Mouse (Mus musculus) mouse trophoblast stem cell (cell line): ENCODE data around the gene Hist1h2bf.
"Not testable (repeated sequence)": the region's sequence is repeated elsewhere in the genome, so short reads cannot be mapped to it uniquely, and the experiment has no call there.

ENCODE experiments used
- in situ Hi-C, 2 experiments: fragments of 300-500 bp; cut with MseI, MboI; formaldehyde crosslinking; loops; 2 replicates in 1 of 2; 3 replicates in 1 of 2; pipeline ENCODE4 v1.15.1; 2025

Gene Hist1h2bf

DNA sequence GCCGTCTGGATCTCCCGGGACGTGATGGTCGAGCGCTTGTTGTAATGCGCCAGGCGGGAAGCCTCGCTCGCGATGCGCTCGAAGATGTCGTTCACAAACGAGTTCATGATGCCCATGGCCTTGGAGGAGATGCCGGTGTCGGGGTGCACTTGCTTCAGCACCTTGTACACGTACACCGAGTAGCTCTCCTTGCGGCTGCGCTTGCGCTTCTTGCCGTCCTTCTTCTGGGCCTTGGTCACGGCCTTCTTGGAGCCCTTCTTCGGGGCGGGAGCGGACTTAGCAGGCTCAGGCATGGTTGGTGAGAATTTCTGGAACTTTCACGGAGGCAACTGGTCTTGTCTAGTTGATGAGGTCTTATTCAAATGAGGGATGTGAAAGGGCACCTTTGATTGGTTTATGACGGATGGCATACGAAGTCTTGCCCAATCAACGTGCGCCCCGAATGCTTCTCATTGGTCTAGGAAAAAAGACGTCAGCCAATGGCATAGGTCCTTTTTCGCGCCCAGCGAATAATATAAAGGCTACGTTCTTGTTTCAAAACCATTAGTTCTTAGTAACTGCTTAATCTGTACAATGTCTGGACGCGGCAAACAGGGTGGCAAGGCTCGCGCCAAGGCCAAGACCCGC is at the start of gene Hist1h2bf, which contains the start of gene Hist1h2ad:
Gene Hist1h2bf, minus strand, starts transcription at position 299 of the 627 bp plus-strand sequence.
Gene Hist1h2ad, plus strand, starts transcription at position 484 of the 627 bp plus-strand sequence.
- in situ Hi-C loops, result not testable (repeated sequence)

- in situ Hi-C loops, result loop anchor here in 1 of 2 experiments (10.0 kb wide), 1 partner anchor 52 kb away; no protein-coding TSS in a partner anchor
Observed at GRCm38 (mm10) chr13:23622861-23623450, 49.0 kb upstream of the Hist1h2bf start.

- in situ Hi-C loops, result loop anchor here in 1 of 2 experiments (10.0 kb wide), 1 partner anchor 53 kb away; no protein-coding TSS in a partner anchor
Observed at GRCm38 (mm10) chr13:23622175-23622671, 48.2 kb upstream of the Hist1h2bf start, which contains the start of gene Hist1h1e. TSS of gene Hist1h1e (minus strand) at chr13:23622558.

- in situ Hi-C loops, result loop anchor here in 1 of 2 experiments (10.0 kb wide), 1 partner anchor 53 kb away; no protein-coding TSS in a partner anchor
Observed at GRCm38 (mm10) chr13:23621532-23622174, 47.7 kb upstream of the Hist1h2bf start.

DNA sequence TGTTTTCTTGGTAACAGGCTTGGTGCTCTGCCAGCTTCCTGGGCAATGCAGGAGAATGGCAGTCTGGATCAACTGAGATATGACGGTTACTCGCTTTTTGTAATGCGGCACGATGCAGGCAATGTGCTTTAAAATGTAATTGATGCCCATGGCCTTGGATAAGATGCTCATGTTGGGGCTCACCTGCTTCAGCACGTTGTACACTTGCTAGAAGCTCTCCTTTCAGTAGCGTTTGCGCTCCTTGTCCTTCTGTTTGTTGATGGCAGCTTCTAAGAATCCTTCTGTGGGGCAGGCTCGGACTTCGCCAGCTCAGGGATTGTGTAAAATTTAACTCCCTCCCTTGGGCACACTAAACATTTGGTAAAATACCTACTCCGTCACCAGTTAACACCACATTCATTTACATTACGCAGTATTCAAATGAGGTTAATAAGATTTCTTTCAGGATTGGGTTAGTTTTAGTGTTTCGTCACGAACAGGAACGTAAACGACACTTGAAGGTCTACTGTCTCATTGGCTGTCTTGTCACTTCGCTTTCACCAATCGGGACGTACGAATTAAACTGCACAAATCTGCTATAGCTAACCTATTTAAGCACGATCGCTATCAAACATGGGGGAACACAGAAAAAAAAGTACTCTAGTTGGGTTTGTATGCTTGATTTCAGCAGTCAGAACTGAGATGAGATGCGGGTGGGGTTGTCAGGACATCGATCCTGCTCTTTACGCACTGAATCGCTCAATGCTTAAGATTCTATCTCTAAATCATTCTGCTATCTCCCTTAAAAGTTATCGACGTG is 46.9 kb upstream of the Hist1h2bf start, which contains the start of gene Hist1h2be:
Gene Hist1h2be, minus strand, starts transcription at position 392 of the 799 bp plus-strand sequence.
- in situ Hi-C loops, result loop anchor here in 1 of 2 experiments (10.0 kb wide), 1 partner anchor 54 kb away; no protein-coding TSS in a partner anchor

DNA sequence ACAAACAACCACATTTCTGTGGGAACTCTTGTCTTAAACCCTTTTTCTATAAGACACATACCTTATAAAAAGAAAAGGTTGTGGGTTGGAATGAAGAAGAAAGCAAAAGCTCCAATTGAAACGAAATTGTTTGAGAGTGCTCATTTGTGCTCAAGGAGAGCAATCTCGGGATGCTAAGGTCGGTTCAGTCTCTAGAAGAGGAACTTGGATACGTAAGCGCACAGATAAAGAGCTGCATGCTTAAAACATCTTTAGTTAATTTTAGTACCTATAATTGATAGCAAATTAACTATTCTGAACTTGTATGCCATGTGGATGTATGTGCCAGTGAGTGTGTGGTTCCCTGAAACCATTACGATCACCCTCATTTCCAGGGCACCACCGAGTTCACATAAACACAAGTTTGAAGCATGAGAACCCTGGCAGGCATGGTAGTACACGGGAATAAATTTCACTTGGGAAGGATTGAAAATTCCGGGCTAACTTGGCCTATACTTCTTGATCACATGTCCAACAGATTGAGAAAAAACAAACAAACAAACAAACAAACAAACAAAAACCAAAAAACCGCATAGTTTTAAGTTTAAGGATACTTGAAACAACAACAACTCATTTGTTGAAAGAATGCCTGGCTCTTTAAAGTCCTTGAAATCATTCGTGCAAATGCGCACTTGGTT is 46.2 kb upstream of the Hist1h2bf start:
- in situ Hi-C loops, result loop anchor here in 1 of 2 experiments (10.0 kb wide), 1 partner anchor 55 kb away; no protein-coding TSS in a partner anchor

DNA sequence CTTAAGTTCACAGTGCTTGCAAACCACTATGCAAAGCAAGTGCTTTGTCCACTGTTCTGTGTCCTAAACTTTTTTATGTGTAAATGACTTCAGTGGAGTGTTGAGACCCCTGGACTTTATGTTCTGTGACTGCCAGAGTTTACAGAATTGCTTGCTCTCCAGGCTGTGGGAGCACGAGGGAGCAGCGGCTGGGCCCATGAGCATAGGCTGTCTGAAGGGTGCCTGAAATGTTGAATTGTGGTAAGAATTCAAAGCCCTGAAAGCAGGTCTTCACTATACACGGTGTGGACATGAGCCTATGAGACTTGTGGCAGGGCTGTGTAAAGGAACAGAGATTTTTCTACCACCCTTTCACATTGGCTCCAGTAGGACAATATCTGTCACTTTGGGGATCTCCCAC is 37.6 kb upstream of the Hist1h2bf start:
- in situ Hi-C loops, result no loop called here

DNA sequence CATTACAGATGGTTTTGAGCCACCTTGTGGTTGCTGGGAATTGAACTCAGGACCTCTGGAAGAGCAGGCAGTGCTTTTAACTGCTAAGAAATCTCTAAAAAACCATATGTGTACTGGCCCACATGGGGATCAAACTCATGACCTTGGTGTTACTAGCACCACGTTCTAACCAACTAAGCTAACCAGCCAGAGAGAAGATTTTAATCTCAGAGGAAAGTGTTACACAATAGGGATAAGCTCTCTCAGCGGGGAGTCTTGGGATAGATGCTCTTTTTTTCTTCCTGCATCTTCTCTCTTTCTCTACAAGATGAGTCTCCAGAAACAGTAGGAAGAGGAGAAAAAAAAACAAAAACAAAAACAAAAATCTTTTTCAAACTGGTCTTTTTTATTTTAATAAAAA is 36.4 kb upstream of the Hist1h2bf start:
- in situ Hi-C loops, result no loop called here

- in situ Hi-C loops, result no loop called here
Observed at GRCm38 (mm10) chr13:23609844-23610243, 35.8 kb upstream of the Hist1h2bf start.

DNA sequence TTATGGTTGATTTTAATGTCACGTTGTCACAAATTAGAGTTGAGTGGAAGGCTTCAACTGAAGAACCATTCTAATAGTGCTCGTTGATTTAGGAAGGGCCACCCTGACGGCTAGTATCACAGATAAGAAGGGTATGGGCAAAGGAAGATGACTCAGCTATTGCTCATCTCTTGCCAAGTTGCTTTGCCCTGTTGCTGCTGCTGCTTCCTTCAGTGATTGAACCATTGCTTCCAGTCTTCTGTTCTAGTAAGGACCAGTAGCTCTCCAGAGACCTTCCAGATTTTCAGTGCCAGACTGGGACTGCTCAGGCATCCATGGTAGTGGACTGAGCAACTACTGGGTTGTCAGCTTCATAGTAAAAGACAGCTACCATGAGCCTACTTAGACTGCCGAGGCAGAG is 35.2 kb upstream of the Hist1h2bf start:
- in situ Hi-C loops, result no loop called here

DNA sequence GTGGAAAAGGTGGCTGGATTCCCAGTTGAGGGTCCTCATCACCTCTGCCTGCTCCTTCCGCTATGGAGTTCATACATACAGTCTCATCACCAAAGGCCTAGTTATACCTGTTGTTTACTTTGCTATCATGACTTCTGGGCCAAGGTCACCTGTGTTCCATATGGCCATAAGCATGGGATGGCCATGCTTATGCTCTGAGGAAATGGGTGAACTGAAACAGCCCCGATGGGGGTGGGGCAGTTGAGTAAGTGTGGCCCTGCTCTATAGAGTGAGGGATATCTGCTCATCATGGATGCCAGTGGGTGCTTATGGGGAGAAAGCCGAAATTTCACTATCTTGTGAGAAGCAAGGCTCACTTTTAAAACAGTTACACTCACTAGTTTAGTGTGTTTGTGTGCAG is 31.1 kb upstream of the Hist1h2bf start:
- in situ Hi-C loops, result no loop called here

GRCm38 (mm10) chr13:23604452-23604851 is 30.5 kb upstream of the Hist1h2bf start:
- in situ Hi-C loops, result no loop called here

GRCm38 (mm10) chr13:23603182-23603699 is 29.2 kb upstream of the Hist1h2bf start:
- in situ Hi-C loops, result no loop called here

- in situ Hi-C loops, result no loop called here
Observed at GRCm38 (mm10) chr13:23597957-23598356, 24.0 kb upstream of the Hist1h2bf start.

- in situ Hi-C loops, result no loop called here
Observed at GRCm38 (mm10) chr13:23595622-23596372, 21.8 kb upstream of the Hist1h2bf start.

DNA sequence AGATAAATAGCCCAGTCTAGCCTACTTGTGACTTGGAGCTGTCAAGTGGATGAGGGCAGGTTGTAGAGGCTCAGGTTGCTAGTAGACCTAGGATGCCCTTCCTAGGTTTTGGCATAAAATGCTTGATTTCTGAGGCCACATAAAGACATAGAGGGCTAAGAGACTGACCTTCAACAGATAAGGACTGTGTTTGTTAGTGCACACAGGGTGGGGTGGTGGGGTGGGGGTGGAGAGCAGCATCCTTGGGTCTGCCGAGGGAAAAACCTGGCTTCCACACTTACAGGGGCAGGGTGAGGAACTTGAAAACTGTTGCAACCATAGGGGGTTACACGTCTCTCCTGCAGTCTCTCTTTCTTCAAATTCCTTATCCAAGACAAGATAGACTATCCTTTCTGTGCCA is 21.2 kb upstream of the Hist1h2bf start:
- in situ Hi-C loops, result no loop called here

- in situ Hi-C loops, result no loop called here
Observed at GRCm38 (mm10) chr13:23593051-23593770, 19.2 kb upstream of the Hist1h2bf start.

DNA sequence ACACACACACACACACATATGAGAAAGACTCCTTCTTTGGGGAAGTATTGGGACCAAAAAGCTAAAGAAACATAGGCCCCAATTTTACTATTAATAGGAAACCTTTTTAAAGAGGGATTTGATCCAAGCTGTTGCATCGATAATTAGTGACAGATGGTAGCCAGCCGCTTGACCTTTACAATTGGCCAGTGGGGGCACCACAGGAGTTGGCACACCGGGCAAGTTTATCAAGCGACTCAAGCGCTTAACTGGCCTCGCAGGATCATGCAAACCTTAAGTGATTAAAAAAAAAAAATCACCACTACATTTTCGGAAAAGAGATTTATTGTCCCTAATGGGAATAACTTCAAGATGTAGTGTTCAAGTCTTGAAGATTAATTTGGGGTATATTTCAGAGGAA is 18.6 kb upstream of the Hist1h2bf start:
- in situ Hi-C loops, result no loop called here

GRCm38 (mm10) chr13:23591886-23592285 is 17.9 kb upstream of the Hist1h2bf start:
- in situ Hi-C loops, result not testable (repeated sequence)
